Mouse (Mus musculus) heart, embryonic 10.5 days (tissue): ENCODE results near the gene Ttll10. TPM values are rescaled to one million over a fixed set of nuclear protein-coding genes. Genes with fewer than 3 reads are reported as not detected.

Experiments
- DNase-seq: peaks from one replicate; pipeline ENCODE4 v3.0.0-alpha.2; 2017; ENCODE audit warnings: low spot score
- H3K27ac ChIP-seq: fragments of 300-500 bp; sonication (generic); 2 replicates; pipeline ENCODE4 v1.5.1; 2016; ENCODE audit warnings: mild to moderate bottlenecking
- H3K27me3 ChIP-seq: fragments of 300-500 bp; sonication (generic); 2 replicates; pipeline ENCODE4 v1.6.1; 2016; ENCODE audit warnings: mild to moderate bottlenecking; ENCODE audit not compliant: poor library complexity, insufficient read depth, severe bottlenecking
- H3K36me3 ChIP-seq: fragments of 300-500 bp; sonication (generic); 2 replicates; pipeline ENCODE4 v1.6.1; 2016; ENCODE audit warnings: mild to moderate bottlenecking, moderate library complexity
- H3K4me1 ChIP-seq: fragments of 300-500 bp; sonication (generic); 2 replicates; pipeline ENCODE4 v1.6.1; 2016; ENCODE audit warnings: mild to moderate bottlenecking
- H3K4me3 ChIP-seq: fragments of 300-500 bp; sonication (generic); 2 replicates; pipeline ENCODE4 v1.5.1; 2016; ENCODE audit warnings: mild to moderate bottlenecking, moderate library complexity
- H3K9me3 ChIP-seq: fragments of 300-500 bp; sonication (generic); 2 replicates; pipeline ENCODE4 v1.6.1; 2016; ENCODE audit warnings: mild to moderate bottlenecking, moderate library complexity
- WGBS: fragments of 180-500 bp; shearing (Covaris S2); methylation state at CpG from one replicate; pipeline ENCODE4 v1.1.7; 2016; 5-methylcytosine and 5-hydroxymethylcytosine counted together
- polyA plus RNA-seq: library from polyadenylated mRNA; unstranded; fragments of >200 nt; fragmentation: Nextera tagmentation; extraction: Ambion mirVana; gene quantifications from 2 replicates; pipeline ENCODE4 v1.2.1, GENCODE M21; 2016

Gene Ttll10
- polyA plus RNA-seq, 1 experiment from 2014 or later: 0.19 TPM

DNA sequence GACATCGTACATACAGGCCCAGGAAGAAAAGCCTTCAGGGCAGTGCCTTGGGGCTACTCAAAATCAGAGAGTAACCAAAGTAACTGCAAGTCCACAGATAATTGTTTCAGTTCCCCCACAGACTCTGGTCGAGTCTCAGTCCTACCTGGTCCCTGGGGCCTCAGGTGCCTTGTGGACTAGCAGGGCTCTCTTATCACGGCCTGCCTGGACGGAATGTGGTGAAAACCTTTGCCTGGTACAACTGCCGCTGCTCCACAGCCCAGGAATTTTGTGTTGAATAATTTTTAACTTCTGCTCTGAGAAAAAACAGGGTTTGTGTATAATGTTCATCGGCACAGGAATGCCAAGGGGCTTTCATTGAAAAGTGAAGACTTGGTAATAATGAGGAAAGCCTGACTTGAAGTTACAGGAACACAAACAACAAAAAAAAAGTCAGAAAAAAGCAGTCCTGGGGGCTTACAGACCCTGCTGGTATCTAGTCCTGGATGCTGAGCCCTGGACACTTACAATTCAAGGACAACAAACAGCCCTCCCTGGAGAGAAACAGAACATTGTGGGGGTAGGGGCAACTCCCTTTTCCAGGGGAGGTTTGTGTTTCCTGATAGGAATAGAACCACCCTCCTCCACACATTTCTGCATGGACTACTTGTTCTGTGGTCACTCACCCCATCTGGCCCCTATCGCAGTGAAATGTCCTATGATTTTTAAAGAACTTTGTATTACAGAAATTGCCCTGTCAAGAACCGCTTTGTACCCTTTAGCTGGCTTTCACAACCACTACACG lies 25.1 kb upstream of the Ttll10 start:
- no peaks in the 10 kb centered on the region for H3K36me3 ChIP-seq
- no peaks in the 10 kb centered on the region for H3K9me3 ChIP-seq
- H3K4me1 ChIP-seq: peaks cover 12% of the 10 kb centered on the region
- no peak for DNase-seq
- H3K27ac ChIP-seq: peak overlapping the region; percentile 25; the same call in 1 of the 2 replicates
- 64% methylated on average over 9 of the region's 9 CpGs for WGBS
- no peak overlapping the region for H3K4me3 ChIP-seq
- H3K27me3 ChIP-seq: no peaks in the 10 kb centered on the region; the same call in 1 of the 2 replicates

DNA sequence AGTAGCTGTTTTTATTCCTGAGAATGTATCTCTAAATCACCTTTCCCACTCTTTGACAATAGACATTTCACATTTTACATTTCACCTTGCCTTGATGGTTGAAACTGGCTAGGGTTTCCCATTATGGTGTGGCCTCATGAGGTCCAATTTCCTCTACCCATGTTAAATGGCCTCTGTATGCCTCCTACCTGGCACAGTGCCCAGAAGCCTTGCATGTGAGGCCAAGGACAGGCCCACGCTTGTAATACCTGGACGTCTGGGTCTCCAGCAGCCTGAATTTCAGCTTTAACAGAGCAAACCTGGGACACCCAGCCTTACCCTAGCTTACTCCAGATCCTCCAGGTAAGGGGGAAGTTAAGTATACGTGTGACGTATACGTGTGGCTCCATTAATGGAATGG lies 24.1 kb upstream of the Ttll10 start:
- H3K36me3 ChIP-seq: no peaks in the 10 kb centered on the region
- H3K4me1 ChIP-seq: peaks cover 12% of the 10 kb centered on the region
- H3K27me3 ChIP-seq: peaks cover 4% of the 10 kb centered on the region; the same call in 1 of the 2 replicates
- DNase-seq: no peak
- 74% methylated on average over 5 of the region's 5 CpGs for WGBS
- no peak overlapping the region for H3K27ac ChIP-seq
- H3K4me3 ChIP-seq: no peak overlapping the region
- no peaks in the 10 kb centered on the region for H3K9me3 ChIP-seq

DNA sequence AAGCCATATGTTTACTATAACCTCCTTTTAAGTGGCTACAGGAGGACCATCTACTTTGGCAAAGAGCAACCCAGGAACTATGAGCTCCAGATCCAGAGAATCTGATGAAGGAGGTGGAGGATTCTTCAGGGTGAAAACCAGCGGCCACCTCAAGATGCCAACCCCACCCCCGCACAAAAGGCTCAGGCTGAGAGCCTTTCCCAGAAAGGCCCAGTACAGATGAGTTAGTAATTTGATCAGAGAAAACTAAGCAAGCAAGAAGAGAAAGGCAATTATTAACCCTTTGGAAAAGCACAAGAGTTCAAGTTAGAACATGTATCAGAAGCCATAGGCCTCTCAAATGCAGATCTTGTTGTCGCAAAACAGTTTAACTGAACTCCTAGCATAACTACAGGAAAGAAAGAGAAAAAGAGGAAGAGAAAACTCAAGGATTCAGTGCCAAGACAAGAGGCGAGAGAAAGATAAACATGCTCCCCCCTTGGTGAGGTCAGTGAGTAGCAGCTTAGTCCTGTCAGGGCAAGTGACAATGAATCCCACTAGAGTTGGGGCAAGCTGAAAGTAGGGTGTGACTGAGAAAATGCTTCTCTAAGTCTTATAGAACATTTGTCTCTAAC lies 23.5 kb upstream of the Ttll10 start:
- H3K4me1 ChIP-seq: peaks cover 16% of the 10 kb centered on the region
- no peaks in the 10 kb centered on the region for H3K36me3 ChIP-seq
- DNase-seq: no peak
- WGBS: 51% methylated on average over 4 of the region's 4 CpGs
- H3K27me3 ChIP-seq: peaks cover 10% of the 10 kb centered on the region
- H3K9me3 ChIP-seq: no peaks in the 10 kb centered on the region
- H3K27ac ChIP-seq: no peak overlapping the region
- no peak overlapping the region for H3K4me3 ChIP-seq

DNA sequence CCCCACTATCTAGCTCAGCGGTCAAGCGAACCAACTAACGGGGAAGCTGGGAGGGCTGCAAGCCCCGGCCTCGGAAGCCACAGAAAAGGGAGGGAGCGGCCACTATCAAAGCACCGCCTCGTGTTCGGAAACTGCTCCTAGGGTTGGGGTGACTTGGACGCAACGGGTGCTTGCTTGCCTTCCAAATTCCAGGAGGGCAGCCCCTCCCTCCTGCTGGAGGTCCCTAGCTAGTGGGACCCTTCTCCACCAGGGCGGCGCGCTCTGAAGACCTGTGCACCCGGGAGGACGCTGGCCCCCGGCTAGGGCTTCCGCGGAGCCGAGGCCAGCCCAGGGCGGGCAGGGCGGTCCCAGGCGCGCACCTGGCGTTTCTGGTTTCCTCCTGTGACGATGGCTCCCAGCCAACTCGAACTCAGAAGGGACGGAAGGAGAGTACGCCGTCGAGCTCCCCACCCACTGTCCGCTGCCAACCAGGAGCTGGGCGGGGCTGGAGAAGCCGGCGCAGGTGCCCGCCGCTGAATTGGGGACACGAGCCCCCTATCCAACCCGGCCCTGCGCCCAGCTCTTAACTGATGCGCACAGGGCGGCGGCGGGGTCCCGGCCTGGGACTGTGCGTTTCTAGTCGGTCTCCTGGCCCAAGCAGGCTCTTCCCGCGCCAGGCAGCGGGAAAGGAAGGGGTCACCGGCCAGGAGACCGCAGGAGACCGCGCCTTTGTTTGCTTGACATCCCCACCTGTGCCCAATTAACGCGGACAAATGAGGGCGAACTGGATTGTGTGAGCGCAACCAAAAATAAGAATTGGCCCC lies 18.5 kb upstream of the Ttll10 start:
- Histone ChIP-seq H3K27ac (peak overlapping the region; percentile 77), H3K9me3 (no peaks in the 10 kb centered on the region), H3K4me1 (peaks cover 24% of the 10 kb centered on the region), H3K27me3 (peaks cover 18% of the 10 kb centered on the region), H3K36me3 (no peaks in the 10 kb centered on the region), H3K4me3 (peak overlapping the region; percentile 70)
- under 1% methylated on average over 58 of the region's 58 CpGs for WGBS
- DNase-seq: no peak

DNA sequence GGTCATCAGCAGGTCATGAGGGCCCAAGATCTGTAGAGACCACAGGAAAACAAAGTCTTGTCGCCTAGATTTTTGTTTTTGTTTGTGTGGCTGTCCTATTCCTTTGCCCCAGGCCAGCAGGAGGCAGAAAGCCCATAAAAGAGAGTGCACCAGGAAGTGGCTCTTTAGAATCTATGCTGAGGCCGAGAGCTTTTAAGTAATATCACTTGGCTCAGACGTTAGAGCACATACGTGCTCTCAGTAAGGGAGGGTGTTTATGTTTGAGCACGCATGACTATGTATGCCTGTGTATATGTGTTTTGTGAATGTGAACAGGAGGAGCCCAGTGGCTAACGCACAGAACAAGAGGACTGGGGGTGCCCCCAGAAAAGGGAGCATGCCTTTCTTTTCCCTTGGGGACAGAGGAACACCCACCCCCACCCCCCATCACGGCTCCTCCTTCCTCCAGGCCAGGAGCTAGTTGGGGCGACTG lies 17.7 kb upstream of the Ttll10 start:
- H3K27me3 ChIP-seq: peaks cover 18% of the 10 kb centered on the region
- no peaks in the 10 kb centered on the region for H3K9me3 ChIP-seq
- DNase-seq: no peak
- H3K27ac ChIP-seq: peak overlapping the region; percentile 77; the same call in 1 of the 2 replicates
- 8% methylated on average over 8 of the region's 8 CpGs for WGBS
- peak overlapping the region; percentile 70 for H3K4me3 ChIP-seq
- H3K4me1 ChIP-seq: peaks cover 22% of the 10 kb centered on the region
- H3K36me3 ChIP-seq: no peaks in the 10 kb centered on the region

DNA sequence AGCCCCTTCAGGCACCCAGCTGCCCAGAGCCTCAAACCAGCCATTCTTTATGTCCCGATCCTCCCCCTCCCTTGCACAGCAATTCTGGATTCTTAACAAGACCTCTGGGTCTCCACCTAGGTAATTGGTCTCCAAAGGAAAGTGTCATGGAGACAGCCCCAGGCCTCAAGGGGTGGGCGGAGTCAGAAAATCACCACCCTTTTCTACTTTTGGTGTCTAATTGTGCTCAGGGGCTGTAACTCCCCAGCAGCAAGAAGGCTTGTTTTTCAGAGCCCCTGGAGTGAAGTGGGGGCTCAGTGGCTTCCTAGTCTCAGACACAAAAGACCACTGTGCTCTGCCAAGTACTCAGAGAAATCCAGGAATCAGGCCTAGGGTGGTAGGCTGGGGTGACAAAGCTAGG lies 11.5 kb upstream of the Ttll10 start:
- DNase-seq: no peak

DNA sequence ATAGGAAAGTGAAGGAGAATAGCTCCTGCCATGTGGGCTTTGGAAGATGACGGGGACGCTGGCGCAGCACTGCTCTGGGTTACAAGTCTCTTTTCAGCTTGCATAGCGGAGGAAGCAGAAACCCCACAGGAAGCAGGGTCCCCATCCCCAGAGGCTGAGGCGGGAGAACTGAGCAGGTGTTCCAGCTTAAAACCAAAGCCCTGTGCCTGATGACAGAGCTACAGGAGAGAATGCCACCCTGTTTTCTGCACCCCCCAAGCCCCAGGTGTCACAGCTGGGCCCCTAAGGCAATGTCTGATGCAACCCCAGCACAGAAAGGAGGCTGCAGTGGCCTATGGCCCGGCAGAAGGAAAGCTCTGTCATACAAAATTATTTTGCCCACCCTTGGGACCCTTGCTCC lies 11.1 kb upstream of the Ttll10 start:
- Histone ChIP-seq H3K4me1 (peaks cover 26% of the 10 kb centered on the region), H3K9me3 (no peaks in the 10 kb centered on the region), H3K27me3 (no peaks in the 10 kb centered on the region), H3K4me3 (no peak overlapping the region), H3K27ac (0 out of 2 replicates have a peak overlapping the region, but pooled peaks have one; percentile 13), H3K36me3 (no peaks in the 10 kb centered on the region)
- no peak for DNase-seq
- WGBS: 72% methylated on average over 6 of the region's 6 CpGs

More for the DNA sequence above, 11.5 kb upstream of the Ttll10 start:
- Histone ChIP-seq H3K27me3 (no peaks in the 10 kb centered on the region), H3K4me1 (peaks cover 26% of the 10 kb centered on the region), H3K27ac (0 out of 2 replicates have a peak overlapping the region, but pooled peaks have one; percentile 13), H3K9me3 (no peaks in the 10 kb centered on the region), H3K4me3 (no peak overlapping the region), H3K36me3 (no peaks in the 10 kb centered on the region)
- 66% methylated on average over 2 of the region's 2 CpGs for WGBS

DNA sequence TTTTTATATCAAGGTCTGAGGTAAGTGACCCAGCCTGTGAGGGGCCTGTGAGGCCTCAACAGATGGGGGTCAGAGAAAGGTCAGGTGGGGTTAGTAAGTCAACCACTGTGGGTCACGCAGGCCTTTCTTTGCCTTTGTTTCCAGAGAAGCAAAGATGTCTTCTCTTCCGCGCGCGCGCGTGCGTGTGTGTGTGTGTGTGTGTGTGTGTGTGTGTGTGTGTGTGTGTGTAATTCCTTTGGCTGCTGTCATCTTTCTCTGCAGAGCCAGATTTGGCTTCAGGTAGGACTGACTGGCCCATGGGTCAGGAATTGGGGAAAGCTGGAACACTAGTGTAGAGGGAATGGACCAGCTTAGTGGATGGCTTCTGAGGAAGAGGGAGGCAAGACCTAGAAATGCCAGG lies 10.5 kb upstream of the Ttll10 start:
- no peak overlapping the region for H3K4me3 ChIP-seq
- WGBS: 94% methylated on average over 8 of the region's 8 CpGs
- no peaks in the 10 kb centered on the region for H3K27me3 ChIP-seq
- H3K27ac ChIP-seq: no peak overlapping the region
- H3K4me1 ChIP-seq: peaks cover 28% of the 10 kb centered on the region
- no peak for DNase-seq
- H3K36me3 ChIP-seq: no peaks in the 10 kb centered on the region
- H3K9me3 ChIP-seq: no peaks in the 10 kb centered on the region

DNA sequence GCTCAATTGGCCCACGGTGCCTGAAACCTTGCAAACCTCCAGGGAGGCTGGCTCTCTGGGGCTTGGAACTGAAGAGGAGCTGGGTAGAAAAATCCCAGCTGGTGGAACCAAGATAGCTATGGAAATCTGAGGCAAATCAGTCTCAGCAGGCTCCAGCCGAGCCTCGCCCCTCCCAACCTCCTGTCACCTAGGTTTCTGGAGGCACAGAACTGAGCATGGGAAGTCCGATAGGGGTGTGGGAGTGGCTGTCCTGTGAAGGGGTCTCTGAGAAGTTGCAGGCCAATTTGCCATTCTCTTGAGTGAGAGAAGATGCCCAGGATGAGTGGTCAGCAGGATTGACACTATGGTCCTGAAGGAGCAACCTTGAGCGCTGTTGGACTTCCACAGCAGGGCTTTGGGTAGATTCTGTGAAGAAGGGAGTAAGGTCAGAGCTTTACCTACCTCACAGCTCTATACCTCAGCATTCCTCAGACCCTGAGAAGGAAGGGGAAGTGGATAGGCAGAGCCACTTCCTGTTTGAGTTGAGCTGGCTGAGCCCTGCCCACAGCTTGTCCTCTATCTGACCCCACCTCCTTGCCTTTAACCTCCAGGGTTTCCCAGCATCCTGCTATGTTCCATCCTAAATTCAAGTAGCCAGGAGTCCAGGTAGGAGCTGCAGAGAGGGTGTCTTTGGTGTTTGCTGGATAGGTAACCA lies 8.2 kb upstream of the Ttll10 start:
- DNase-seq: no peak
- WGBS: 35% methylated on average over 5 of the region's 5 CpGs
- H3K36me3 ChIP-seq: no peaks in the 10 kb centered on the region
- H3K27ac ChIP-seq: peak overlapping the region; percentile 38; the same call in 1 of the 2 replicates
- H3K4me1 ChIP-seq: peaks cover 28% of the 10 kb centered on the region
- no peak overlapping the region for H3K4me3 ChIP-seq
- no peaks in the 10 kb centered on the region for H3K9me3 ChIP-seq
- H3K27me3 ChIP-seq: no peaks in the 10 kb centered on the region

DNA sequence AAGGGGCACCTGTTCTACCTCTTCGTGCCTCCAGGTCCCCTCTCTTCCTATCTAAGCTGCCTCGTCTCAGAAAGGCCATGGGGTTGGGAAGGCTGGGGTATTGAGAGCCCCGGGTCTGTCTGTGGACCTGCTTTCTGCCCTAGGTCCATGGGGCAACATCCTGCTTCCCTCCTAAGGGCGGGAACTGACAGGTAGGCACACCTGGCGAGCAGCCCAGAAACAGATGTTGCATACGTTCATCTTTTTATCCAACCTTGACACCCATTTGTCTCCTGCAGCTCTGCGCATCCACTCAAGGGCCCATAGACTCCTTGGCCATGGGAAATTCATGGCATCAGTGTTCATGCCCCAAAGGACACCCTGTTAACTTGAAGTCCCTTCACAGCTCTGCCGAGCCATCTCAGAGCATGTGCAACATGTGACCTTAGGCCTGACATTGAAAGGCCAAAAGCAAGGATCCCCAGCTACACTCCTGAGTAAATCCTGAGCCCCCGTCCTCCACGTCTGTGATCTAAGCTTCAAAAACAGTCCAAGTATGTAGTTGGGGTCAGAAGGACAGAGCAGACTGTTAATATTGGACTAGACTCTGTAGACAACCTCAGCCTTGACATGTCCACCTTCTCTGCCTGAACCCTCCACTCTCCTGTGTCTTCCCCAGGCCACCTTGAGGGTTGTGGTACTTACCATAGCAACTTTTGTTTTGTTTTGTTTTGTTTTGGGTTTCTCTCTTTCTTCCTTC lies 6.1 kb upstream of the Ttll10 start:
- H3K36me3 ChIP-seq: no peaks in the 10 kb centered on the region
- peaks cover 23% of the 10 kb centered on the region for H3K4me1 ChIP-seq
- H3K4me3 ChIP-seq: no peak overlapping the region
- H3K27ac ChIP-seq: no peak overlapping the region
- WGBS: 79% methylated on average over 10 of the region's 10 CpGs
- DNase-seq: no peak
- no peaks in the 10 kb centered on the region for H3K9me3 ChIP-seq
- peaks cover 11% of the 10 kb centered on the region; the same call in 1 of the 2 replicates for H3K27me3 ChIP-seq

DNA sequence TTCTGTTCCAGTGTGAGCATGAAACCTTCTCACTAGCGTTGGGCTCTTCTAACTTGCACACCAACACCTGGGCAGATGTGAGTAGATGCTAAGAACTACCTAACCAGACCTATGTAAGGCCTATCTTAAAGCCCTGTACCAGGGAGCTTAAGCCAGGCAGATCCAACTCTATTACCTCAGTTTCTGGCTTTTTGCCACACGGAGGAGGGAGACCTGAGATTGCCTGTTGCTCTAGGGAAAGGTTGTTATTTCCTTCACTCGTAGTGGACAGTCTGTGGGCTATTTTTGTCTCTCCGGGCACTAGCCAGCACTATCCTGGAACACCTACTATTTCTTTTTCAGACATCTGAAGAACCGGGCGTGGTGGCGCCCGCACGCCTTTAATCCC lies 5.3 kb upstream of the Ttll10 start:
- 78% methylated on average over 9 of the region's 9 CpGs for WGBS
- no peak overlapping the region for H3K4me3 ChIP-seq

More for the DNA sequence above, 5.3 kb upstream of the Ttll10 start:
- Histone ChIP-seq H3K9me3 (no peaks in the 10 kb centered on the region), H3K27ac (no peak overlapping the region), H3K27me3 (peaks cover 19% of the 10 kb centered on the region; the same call in 1 of the 2 replicates), H3K36me3 (no peaks in the 10 kb centered on the region), H3K4me1 (peaks cover 15% of the 10 kb centered on the region)
- DNase-seq: no peak
